Mouse (Mus musculus) A20 (cell line): ENCODE measurements around the gene Sap18.
A peak's percentile ranks its signal among the peaks of the same experiment; 100 is the strongest.
"Not testable (repeated sequence)": the region's sequence is repeated elsewhere in the genome, so short reads cannot be mapped to it uniquely, and the experiment has no call there.

Experiments used
- DNase-seq: peaks from one replicate; pipeline ENCODE4 v3.0.0-alpha.2; 2011; ENCODE audit warnings: low read depth, low spot score

Gene Sap18

GRCm38 (mm10) chr14:57797991-57798931 lies at the start of gene Sap18:
Sap18 (plus strand) TSS chr14:57798180.
- peak; percentile 99 for DNase-seq

DNA sequence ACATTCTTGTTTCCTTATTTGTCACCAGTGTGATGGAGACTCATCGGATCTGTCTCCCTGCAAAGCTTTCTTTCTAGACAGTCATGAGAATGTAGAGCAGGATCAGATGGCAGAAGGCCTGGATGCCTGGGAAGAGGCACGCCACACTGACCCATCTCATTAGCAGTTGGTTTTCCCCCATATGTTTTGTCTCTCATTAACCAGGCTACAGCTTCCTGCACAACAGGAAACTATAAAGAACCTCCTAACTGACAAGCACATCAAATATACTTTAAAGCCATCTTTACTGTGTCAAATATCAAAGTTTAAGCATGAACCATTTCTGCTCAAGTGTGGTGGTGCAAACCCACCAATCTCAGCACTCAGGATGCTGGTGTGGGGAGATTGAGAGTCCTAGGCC lies 48.5 kb upstream of the Sap18 start:
- DNase-seq, result no peak

GRCm38 (mm10) chr14:57751006-57751405 lies 47.0 kb upstream of the Sap18 start:
- DNase-seq, result not testable (repeated sequence)

- DNase-seq, result no peak
Measured at GRCm38 (mm10) chr14:57753351-57753992, 44.5 kb upstream of the Sap18 start.

DNA sequence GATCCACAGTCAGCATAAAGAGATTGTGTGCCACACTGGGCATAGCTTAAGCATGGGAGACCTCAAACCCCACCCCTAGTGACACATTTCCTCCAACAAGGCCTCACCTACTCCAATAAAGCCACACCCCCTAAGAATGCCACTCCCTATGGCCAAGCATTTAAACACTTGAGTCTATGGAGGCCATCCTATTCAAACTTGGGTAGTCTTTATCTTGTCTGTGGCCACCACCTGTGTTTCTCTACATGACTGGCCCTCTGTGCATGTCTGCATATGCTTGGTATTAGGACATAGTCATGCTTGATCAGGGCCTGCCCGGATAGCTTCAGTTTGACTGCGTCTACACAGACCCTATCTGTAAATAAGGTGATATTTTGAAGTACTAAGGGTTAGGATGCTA lies 42.3 kb upstream of the Sap18 start:
- no peak for DNase-seq

GRCm38 (mm10) chr14:57756094-57756493 lies 41.9 kb upstream of the Sap18 start:
- no peak for DNase-seq

GRCm38 (mm10) chr14:57758237-57758636 lies 39.7 kb upstream of the Sap18 start, which contains the start of gene Lats2:
Lats2 (minus strand) TSS chr14:57758388.
- no peak for DNase-seq

DNA sequence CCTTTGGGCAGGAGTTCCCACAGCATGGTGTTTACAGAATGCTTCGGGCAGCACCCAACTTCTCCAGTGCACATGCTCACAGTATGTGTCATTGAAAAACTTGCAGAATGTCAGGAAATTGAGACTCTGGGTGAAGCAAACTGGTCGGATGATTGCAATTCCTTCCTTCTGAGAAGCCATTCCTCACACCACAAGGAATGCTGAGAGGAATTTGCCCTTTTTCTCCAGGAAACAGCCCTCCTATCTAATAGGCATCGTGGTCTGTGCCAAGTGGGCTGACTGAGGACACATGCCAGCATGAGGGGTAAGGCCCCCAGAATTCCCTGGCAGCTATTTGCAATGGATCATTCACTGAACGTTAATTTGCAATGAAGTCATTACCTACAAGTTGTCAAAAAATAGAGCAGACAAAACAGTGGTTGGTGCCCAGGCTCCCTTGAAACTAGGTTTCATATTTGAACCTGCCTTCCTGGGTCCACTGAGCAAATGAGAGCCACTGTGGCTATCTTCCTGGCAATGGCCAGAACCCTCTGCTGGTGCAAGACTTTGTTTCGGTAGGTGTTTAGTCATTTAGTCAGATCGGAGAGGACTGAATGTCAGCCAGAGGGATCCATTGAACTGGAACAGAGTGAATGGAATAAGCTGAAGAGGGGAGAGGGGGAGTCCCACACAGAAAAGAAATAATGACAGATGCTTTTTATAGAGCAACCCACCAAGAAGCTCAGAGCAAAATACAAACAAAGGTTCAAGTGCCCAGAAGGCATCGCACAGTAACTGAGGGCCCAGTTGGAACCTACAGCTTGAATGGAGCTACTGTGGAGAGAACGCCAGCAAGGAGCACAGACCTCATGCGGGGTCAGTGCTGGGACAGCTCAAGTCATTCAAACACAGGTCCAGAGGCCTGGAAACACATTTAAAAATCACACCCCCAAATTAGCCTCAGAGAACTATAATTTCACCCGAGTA lies 37.2 kb upstream of the Sap18 start:
- no peak for DNase-seq

- no peak for DNase-seq
Measured at GRCm38 (mm10) chr14:57769102-57769501, 28.9 kb upstream of the Sap18 start.

GRCm38 (mm10) chr14:57772157-57772815 lies 25.7 kb upstream of the Sap18 start:
- peak; percentile 69 for DNase-seq

GRCm38 (mm10) chr14:57787406-57787805 lies 10.6 kb upstream of the Sap18 start:
- DNase-seq, result no peak

- DNase-seq, result no peak
Measured at GRCm38 (mm10) chr14:57789311-57789710, 8.7 kb upstream of the Sap18 start.

- no peak for DNase-seq
Measured at GRCm38 (mm10) chr14:57789759-57790158, 8.2 kb upstream of the Sap18 start.

DNA sequence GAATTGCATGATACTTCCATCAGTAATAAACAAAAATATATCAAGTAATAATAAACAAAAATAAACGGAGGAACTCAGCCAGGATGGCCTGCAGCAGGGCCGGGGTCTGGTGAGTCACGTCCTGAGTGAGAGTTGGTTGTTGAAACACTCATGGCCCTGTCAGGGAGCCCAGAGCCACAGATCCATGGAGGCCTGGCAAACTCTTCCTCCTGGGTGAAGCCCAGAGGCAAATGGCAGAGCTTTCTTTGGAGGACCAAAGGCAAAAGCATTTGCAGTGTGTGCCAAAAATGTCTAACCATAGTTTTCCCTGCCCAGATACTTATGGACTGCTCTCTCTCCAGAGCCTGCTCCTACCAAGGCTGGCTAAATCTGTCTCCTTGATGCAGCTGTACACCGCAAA lies 6.8 kb upstream of the Sap18 start:
- no peak for DNase-seq

DNA sequence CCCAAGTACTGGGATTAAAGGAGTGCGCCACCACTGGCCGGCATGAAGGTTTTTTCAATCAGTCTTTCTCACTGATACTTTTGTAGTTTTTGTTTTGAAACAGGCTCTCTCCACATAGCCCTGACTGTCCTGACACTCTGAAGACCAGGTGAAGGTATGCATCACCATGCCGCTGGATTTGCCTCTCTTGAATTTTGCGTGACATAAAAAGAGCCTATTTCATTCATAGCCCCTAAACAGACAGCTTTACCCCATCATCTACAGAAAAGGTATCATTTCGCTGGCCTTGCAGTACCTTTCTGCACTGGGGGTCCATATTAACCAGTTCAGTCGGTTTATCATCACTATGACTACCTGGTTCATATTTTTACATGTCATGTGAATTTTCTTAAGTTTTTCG lies 429 bp upstream of the Sap18 start:
- no peak for DNase-seq

DNA sequence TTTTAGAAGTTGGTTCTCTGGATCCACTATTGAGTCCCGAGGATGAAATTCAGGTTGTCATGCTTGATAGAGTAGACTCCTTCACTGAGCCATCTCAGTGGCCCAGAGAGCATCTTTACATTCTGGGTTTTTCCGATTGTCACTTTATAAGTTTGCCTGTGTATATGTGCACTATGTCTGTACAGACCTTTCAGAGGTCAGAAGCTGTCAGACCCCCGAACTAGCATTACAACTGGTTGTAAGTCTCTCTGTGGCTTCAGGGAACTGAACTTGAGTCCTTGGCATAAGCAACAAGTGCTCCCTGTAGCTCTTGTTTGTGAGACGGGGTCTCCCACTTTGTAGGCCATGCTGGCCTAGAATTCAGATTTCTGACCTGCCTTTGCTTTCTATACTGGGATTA lies 5.8 kb downstream of the Sap18 start:
- DNase-seq, result no peak

- peak; percentile 78 for DNase-seq
Measured at GRCm38 (mm10) chr14:57808558-57808957, 10.6 kb downstream of the Sap18 start.

GRCm38 (mm10) chr14:57810886-57811285 lies 12.9 kb downstream of the Sap18 start:
- DNase-seq, result no peak

- no peak for DNase-seq
Measured at GRCm38 (mm10) chr14:57811844-57812243, 13.9 kb downstream of the Sap18 start.

- DNase-seq, result no peak
Measured at GRCm38 (mm10) chr14:57820839-57821238, 22.9 kb downstream of the Sap18 start.
